Mouse (Mus musculus): ENCODE measurements around the gene Trp53inp2. TPM values are rescaled to one million over a fixed set of nuclear protein-coding genes. Genes with fewer than 3 reads are reported as not detected.

Gene Trp53inp2
- polyA plus RNA-seq, 1 experiment: 3.3 TPM

DNA sequence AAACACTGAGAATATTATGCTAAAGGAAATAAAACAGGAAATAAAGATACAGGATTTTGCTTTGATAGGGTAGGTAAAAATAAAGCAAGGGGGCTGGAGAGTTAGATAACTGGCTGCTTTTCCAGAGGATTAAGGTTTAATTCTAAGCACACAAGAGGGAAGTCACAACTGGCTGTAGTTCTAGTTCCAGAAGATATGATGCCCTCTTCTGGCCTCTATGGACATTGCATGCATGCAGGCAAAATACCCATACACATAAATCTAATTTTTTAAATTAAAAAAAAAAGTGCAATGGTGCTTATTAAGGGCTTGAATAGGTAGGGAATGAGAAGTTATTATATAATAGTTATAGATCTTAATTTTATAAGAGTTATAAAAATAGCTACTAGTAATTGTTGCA lies 55.6 kb downstream of the Trp53inp2 start:
- TF ChIP-seq GATA1 (IDR thresholded peaks at IDR 0.05; ENCODE audit: low read length): no peak

Other genes starting within 250 kb of the Trp53inp2 start
- 1.7 and 3.3 TPM in 2 replicates for gene Itch, start 247.6 kb upstream of the Trp53inp2 start, polyA plus RNA-seq (2012)
- 22.0 and 116 TPM in 2 replicates for gene Dynlrb1, start 144.5 kb upstream of the Trp53inp2 start, polyA plus RNA-seq (2012)
- gene Map1lc3a, start 104.8 kb upstream of the Trp53inp2 start, polyA plus RNA-seq (2012): 11.9 and 13.8 TPM in 2 replicates
- 13.7 and 14.0 TPM in 2 replicates for gene Pigu, start 23.6 kb upstream of the Trp53inp2 start, polyA plus RNA-seq (2012)
- gene Ncoa6, start 92.8 kb downstream of the Trp53inp2 start, polyA plus RNA-seq (2012): 46.6 and 70.2 TPM in 2 replicates
- 38.4 and 49.7 TPM in 2 replicates for gene Acss2, start 136.9 kb downstream of the Trp53inp2 start, polyA plus RNA-seq (2012)
- not detected in 2 replicates for gene Ggt7, start 137.2 kb downstream of the Trp53inp2 start, polyA plus RNA-seq (2012)
- 17.3 and 20.9 TPM in 2 replicates for gene Gss, start 211.8 kb downstream of the Trp53inp2 start, polyA plus RNA-seq (2012)
- gene Myh7b, start 230.2 kb downstream of the Trp53inp2 start, polyA plus RNA-seq (2012): 4.0 and 6.5 TPM in 2 replicates